Mouse (Mus musculus) hindbrain, embryonic 15.5 days (tissue): ENCODE measurements around the gene Runx1. TPM values are rescaled to one million over a fixed set of nuclear protein-coding genes. Genes with fewer than 3 reads are reported as not detected.

Experiments
- ATAC-seq: fragments of 200-750 bp; cut with Nextera tagmentation; 2 replicates; pipeline ENCODE4 v1.8.0; 2017; ENCODE audit warnings: low read depth, moderate number of reproducible peaks, moderate TSS enrichment; ENCODE audit not compliant: low FRiP score
- H3K27ac ChIP-seq: fragments of 300-500 bp; sonication (generic); replicated peaks from 2 replicates; pipeline ENCODE4 v1.5.1; 2015; ENCODE audit warnings: mild to moderate bottlenecking, inconsistent platforms
- H3K27me3 ChIP-seq: fragments of 300-500 bp; sonication (generic); 2 replicates; pipeline ENCODE4 v1.6.1; 2015; ENCODE audit warnings: control low read depth, inconsistent platforms
- H3K36me3 ChIP-seq: fragments of 300-500 bp; sonication (generic); 2 replicates; pipeline ENCODE4 v1.6.1; 2015; ENCODE audit warnings: control low read depth, inconsistent platforms
- H3K4me1 ChIP-seq: fragments of 300-500 bp; sonication (generic); replicated peaks from 2 replicates; pipeline ENCODE4 v1.6.1; 2015; ENCODE audit warnings: control low read depth, inconsistent platforms
- H3K4me2 ChIP-seq: fragments of 300-500 bp; sonication (generic); 2 replicates; pipeline ENCODE4 v1.6.1; 2015; ENCODE audit warnings: moderate library complexity, mild to moderate bottlenecking, inconsistent platforms
- H3K4me3 ChIP-seq: fragments of 300-500 bp; sonication (generic); 2 replicates; pipeline ENCODE4 v1.5.1; 2015; ENCODE audit warnings: mild to moderate bottlenecking, inconsistent platforms
- H3K9ac ChIP-seq: fragments of 300-500 bp; sonication (generic); 2 replicates; pipeline ENCODE4 v1.6.1; 2015; ENCODE audit warnings: inconsistent platforms
- H3K9me3 ChIP-seq: fragments of 300-500 bp; sonication (generic); 2 replicates; pipeline ENCODE4 v1.6.1; 2016; ENCODE audit warnings: control low read depth, inconsistent platforms
- WGBS: fragments of 180-500 bp; shearing (Covaris S2); methylation state at CpG from one replicate; pipeline ENCODE4 v1.1.7; 2015; 5-methylcytosine and 5-hydroxymethylcytosine counted together
- polyA plus RNA-seq: library from polyadenylated mRNA; unstranded; fragments of >200 nt; fragmentation: Nextera tagmentation; extraction: Ambion mirVana; gene quantifications from 2 replicates; pipeline ENCODE4 v1.2.1, GENCODE M21; 2015

The Runx1 gene
- polyA plus RNA-seq, 1 experiment from 2014 or later, result 1.1 TPM

DNA sequence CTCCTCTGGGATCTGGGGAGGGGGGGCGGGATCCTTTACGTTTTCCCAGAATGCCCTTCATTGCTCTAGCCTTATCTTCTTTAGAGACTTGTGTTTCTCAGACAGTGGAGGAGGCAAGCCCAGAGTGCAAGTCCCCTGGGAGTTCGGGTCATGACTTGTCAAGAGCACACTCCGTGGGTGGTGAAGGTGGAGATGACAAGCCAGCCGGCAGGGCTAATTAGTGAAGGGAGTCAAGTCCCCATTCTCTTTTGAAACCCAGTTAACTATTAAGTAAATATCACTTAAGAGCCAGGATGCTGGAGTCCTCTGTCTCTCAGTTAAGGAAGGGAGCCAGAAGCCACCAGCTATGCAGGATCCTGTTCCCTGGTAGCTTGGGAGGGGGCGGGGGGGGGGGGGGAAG is 194.3 kb downstream of the Runx1 start:
- 25% methylated on average over 6 of the region's 6 CpGs for WGBS
- no peaks in the 10 kb centered on the region for H3K9me3 ChIP-seq
- H3K27ac ChIP-seq, result no peak overlapping the region
- no peak overlapping the region for H3K4me3 ChIP-seq
- H3K4me1 ChIP-seq, result 0 out of 2 replicates have a peak, but pooled peaks cover 4% of the 10 kb centered on the region
- no peaks in the 10 kb centered on the region for H3K27me3 ChIP-seq
- H3K9ac ChIP-seq, result no peak overlapping the region
- ATAC-seq, result no peak
- no peaks in the 10 kb centered on the region for H3K36me3 ChIP-seq
- no peak overlapping the region for H3K4me2 ChIP-seq

DNA sequence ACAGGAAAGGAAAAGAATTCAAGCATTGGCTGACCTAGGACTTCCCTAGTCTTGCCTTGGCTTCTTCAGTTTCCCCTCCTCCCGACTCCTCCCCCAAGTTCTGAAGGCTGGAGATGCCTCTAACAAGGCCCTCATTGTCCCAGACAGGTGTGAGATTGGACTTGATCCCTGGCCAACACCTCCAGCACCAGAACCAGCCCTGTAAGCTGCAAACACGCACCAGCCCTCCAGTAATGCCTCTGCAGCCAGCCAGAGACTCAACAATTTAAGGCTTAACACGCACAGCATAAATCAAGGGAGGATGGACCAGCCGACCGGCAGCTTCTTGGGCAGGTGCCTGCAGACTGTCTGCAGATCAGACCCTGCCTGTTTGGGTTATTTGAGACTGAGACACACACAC is 195.0 kb downstream of the Runx1 start:
- WGBS, result 68% methylated on average over 5 of the region's 5 CpGs
- Histone ChIP-seq H3K4me2 (no peak overlapping the region), H3K4me1 (0 out of 2 replicates have a peak, but pooled peaks cover 4% of the 10 kb centered on the region), H3K4me3 (no peak overlapping the region), H3K9ac (no peak overlapping the region), H3K9me3 (no peaks in the 10 kb centered on the region), H3K27me3 (no peaks in the 10 kb centered on the region), H3K27ac (no peak overlapping the region), H3K36me3 (no peaks in the 10 kb centered on the region)
- no peak for ATAC-seq

DNA sequence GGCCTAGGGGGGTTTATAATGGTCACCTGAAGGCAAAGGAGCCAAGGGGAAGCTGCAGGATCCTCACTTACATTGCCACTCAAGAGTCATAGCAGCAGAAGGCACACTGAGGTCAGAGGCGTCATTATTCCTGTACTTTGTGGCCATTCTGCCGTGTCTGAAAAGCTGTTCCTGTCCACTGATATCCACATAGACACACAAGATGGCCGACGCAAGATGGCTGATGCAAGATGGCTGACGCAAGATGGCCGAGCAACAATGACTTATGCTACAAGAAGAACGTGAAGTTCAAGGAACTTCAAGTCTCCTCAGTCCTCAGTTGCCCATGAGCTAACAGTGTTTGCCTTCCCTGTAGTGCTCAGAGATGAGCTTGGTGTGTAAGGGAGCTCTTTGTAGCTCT is 196.1 kb downstream of the Runx1 start:
- Histone ChIP-seq H3K27ac (no peak overlapping the region), H3K4me2 (no peak overlapping the region), H3K27me3 (no peaks in the 10 kb centered on the region), H3K9me3 (no peaks in the 10 kb centered on the region), H3K36me3 (no peaks in the 10 kb centered on the region), H3K4me1 (0 out of 2 replicates have a peak, but pooled peaks cover 4% of the 10 kb centered on the region), H3K4me3 (no peak overlapping the region), H3K9ac (no peak overlapping the region)
- ATAC-seq, result no peak
- WGBS, result 95% methylated on average over 7 of the region's 7 CpGs

DNA sequence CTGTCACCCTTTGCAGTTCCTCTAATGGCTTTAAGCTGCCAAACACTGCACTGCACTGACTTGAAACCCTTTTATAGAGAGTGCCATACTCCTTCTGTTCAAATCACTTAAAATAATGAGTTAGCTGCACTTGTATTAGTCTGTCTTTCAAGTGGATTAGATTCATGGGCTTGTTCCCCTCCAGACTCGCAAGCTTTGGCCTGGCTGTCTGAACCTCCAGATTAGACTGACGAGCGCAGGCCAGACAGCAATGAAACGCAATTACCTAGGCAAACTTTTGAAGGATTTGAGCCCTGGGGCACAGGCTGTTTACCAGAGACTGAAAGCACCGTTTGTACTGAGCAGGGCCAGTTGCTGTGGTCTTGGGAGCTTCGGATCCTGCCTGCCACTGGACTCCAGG is 198.7 kb downstream of the Runx1 start:
- 0 out of 2 replicates have a peak, but pooled peaks cover 3% of the 10 kb centered on the region for H3K4me1 ChIP-seq
- no peak overlapping the region for H3K9ac ChIP-seq
- 48% methylated on average over 6 of the region's 6 CpGs for WGBS
- no peak overlapping the region for H3K4me2 ChIP-seq
- no peaks in the 10 kb centered on the region for H3K36me3 ChIP-seq
- H3K4me3 ChIP-seq, result no peak overlapping the region
- no peaks in the 10 kb centered on the region for H3K9me3 ChIP-seq
- ATAC-seq, result no peak
- no peak overlapping the region for H3K27ac ChIP-seq
- no peaks in the 10 kb centered on the region for H3K27me3 ChIP-seq

DNA sequence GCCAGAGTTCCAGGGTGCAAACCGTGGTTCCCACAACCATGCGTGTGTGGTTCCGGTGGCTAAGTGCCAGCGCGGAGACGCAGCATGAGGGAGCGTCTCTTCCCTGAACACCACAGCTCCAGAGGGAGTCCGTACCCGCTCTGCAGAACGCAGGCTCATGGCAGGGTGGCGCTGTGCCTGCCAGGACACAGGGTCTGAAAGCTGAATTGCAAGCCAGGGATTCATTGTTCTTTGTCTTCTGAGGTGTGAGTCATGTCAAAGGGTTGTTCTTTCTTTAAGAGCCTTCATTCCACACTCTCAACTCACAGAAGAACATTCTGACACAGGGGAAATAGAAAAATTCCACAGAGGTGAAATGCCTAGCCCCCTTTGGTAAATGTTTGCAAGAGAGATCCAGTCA is 202.0 kb downstream of the Runx1 start:
- H3K9me3 ChIP-seq, result no peaks in the 10 kb centered on the region
- no peak overlapping the region for H3K27ac ChIP-seq
- H3K4me3 ChIP-seq, result no peak overlapping the region
- no peak overlapping the region for H3K4me2 ChIP-seq
- no peak overlapping the region for H3K9ac ChIP-seq
- WGBS, result 79% methylated on average over 11 of the region's 11 CpGs
- no peaks in the 10 kb centered on the region for H3K36me3 ChIP-seq
- no peaks in the 10 kb centered on the region for H3K27me3 ChIP-seq
- ATAC-seq, result no peak
- no peaks in the 10 kb centered on the region for H3K4me1 ChIP-seq

DNA sequence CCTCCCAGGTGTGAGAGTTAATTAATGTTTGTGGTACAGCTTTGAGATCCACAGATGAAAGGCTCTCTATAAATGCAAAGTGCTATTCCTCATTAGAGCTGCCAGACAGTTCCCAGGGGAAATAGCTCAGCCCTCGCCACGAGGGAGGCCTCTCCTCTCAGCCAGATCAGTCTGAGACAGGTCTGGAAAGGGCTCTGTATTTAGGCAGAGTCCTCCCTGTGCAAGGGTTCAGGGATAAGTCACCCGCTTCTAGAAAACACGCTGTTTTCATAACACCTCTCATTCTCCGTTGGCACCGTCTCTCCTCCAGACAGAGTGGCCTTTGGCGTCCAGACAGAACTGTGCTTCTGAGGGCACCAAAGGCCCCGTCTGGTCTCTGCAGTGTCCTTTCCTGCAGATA is 204.1 kb downstream of the Runx1 start:
- WGBS, result 67% methylated on average over 8 of the region's 8 CpGs
- no peaks in the 10 kb centered on the region for H3K4me1 ChIP-seq
- no peaks in the 10 kb centered on the region for H3K36me3 ChIP-seq
- no peak overlapping the region for H3K27ac ChIP-seq
- no peak overlapping the region for H3K4me3 ChIP-seq
- H3K9me3 ChIP-seq, result no peaks in the 10 kb centered on the region
- no peak overlapping the region for H3K4me2 ChIP-seq
- no peaks in the 10 kb centered on the region for H3K27me3 ChIP-seq
- no peak overlapping the region for H3K9ac ChIP-seq
- ATAC-seq, result no peak

DNA sequence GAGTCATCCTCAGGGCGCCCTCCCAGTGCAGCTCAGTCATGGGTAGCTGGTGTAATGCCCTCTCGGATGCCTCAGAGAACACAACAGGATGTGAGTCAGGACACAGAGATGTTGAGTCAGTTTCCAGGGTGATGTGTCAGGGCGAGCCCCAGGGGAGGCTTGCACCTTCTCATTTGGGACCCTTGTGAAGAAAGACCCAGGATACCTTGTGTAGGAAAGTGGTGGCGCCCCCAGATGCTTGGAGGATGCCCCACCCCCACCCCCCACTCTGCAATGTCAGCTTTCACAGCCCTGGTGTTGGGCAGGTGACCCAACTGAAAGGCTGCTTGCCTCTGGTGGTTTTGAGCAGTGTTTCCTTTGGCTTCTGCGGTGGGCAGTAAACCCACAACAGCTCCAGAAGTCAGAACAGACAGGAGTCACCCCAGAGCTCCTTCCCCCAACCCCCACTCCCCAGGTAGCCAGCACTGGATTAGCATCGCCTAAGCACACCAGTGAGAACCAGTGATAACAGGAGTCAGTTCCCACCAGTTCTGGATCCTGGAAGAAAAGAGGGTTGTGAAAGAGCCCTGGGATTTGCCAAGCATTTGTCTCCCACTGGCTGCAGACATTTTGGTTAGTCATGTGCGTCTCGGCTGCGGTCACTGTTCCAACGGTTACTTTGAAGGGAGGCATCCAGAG is 205.0 kb downstream of the Runx1 start:
- Histone ChIP-seq H3K9me3 (no peaks in the 10 kb centered on the region), H3K36me3 (no peaks in the 10 kb centered on the region), H3K4me1 (no peaks in the 10 kb centered on the region), H3K4me2 (no peak overlapping the region), H3K27ac (no peak overlapping the region), H3K9ac (no peak overlapping the region), H3K4me3 (no peak overlapping the region), H3K27me3 (no peaks in the 10 kb centered on the region)
- 67% methylated on average over 10 of the region's 10 CpGs for whole genome bisulfite sequencing
- no peak for ATAC-seq

DNA sequence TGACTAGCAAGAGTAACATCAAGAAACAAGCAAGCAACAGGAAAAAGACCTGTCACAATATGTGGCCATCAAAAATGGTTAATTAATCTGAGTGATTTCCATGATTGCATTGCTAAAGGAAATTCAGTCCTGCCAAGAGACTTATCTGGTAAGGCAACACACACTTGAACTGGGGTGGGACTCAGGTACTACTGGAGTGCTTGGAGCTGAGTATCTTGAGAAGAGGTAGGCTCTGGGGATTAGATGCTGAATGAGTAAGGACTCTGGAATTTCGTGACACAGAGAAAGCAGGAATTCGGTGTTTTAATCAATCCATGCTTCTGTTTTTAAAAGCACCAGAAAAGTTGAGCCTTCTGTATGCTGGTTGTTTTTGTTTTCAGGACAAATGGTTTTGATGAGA is 209.1 kb downstream of the Runx1 start:
- no peak overlapping the region for H3K4me2 ChIP-seq
- H3K4me1 ChIP-seq, result no peaks in the 10 kb centered on the region
- WGBS, result 98% methylated on average over 2 of the region's 2 CpGs
- no peak overlapping the region for H3K4me3 ChIP-seq
- H3K27me3 ChIP-seq, result 0 out of 2 replicates have a peak, but pooled peaks cover 3% of the 10 kb centered on the region
- H3K9ac ChIP-seq, result no peak overlapping the region
- no peak overlapping the region for H3K27ac ChIP-seq
- H3K36me3 ChIP-seq, result no peaks in the 10 kb centered on the region
- no peak for ATAC-seq
- H3K9me3 ChIP-seq, result no peaks in the 10 kb centered on the region

DNA sequence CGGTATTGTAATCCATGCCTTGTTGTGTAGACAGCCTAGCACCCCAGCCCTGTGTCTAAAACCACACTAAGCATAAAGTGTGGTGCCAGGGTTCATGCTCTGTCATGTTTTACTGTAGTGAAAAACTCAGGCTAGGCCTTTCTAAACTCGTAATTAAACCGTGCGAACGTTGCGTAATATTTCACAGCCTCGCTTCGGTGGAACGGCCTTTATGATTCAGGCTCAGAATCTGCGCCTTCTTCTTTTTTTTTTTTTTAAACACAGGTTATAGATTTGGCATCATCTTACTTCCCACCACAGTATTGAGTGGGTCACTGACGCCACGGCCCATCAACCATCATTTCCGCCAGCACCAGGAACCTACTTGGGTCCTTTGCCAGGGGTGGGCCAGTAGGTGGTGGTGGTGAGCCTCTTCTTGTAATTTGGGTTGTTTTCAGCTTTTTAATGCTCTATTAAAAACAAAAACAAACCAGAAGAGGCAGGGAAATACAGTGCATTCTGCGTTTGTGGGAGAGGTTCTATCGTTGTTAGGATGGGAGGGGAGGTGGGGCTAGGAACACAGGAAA is 210.6 kb downstream of the Runx1 start:
- 93% methylated on average over 15 of the region's 15 CpGs for WGBS
- no peak for ATAC-seq
- Histone ChIP-seq H3K4me2 (no peak overlapping the region), H3K4me1 (peaks cover 6% of the 10 kb centered on the region), H3K36me3 (no peaks in the 10 kb centered on the region), H3K27ac (no peak overlapping the region), H3K27me3 (0 out of 2 replicates have a peak, but pooled peaks cover 3% of the 10 kb centered on the region), H3K9me3 (no peaks in the 10 kb centered on the region), H3K4me3 (no peak overlapping the region), H3K9ac (no peak overlapping the region)

DNA sequence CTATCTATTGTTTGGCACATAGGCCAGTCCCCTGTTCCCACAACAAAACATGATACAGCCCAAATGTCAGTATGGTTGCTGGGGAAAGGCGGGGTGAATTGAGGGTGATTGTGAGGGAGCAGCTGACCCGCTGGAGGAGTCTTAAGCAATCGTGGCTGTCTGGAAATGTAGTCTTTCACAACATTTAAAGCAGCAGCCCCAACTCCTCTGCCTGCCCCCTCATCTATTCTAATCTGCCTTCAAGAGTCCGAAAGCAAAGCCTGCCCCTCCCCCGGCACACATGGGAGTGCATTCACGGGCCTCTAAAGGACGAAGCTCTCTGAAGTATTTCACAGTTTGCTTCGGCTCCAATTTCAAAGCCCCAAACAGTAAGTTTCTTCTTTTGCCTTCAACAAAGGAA is 213.4 kb downstream of the Runx1 start:
- H3K9ac ChIP-seq, result no peak overlapping the region
- no peaks in the 10 kb centered on the region for H3K36me3 ChIP-seq
- no peak for ATAC-seq
- WGBS, result 35% methylated on average over 8 of the region's 8 CpGs
- no peak overlapping the region for H3K4me2 ChIP-seq
- 0 out of 2 replicates have a peak, but pooled peaks cover 3% of the 10 kb centered on the region for H3K27me3 ChIP-seq
- H3K9me3 ChIP-seq, result no peaks in the 10 kb centered on the region
- no peak overlapping the region for H3K27ac ChIP-seq
- no peak overlapping the region for H3K4me3 ChIP-seq
- H3K4me1 ChIP-seq, result peaks cover 17% of the 10 kb centered on the region

DNA sequence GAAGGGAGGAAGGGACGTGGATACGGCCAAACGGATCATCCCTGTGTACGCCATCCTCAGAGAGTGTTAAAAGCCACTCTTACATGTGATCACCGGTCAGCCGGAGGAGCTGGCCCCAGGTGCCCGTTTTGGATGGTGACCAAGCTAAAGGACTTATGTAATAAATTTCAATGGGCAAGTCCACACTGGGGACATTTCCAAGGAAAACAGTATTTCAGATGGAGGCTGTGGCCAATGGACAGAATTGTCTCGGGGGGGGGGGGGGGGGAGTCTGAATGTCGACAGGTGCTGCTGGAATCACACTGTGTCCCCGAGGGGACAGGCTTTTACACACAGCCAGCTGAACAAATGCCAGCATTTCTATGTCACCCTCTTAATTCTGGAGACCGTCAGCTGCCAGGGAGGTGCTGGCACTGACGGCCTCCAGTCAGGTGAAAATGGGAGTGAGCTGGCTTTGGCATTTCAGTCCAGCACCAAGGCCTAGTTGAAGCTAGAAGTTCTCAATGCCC is 214.3 kb downstream of the Runx1 start:
- 67% methylated on average over 12 of the region's 12 CpGs for WGBS
- no peaks in the 10 kb centered on the region for H3K36me3 ChIP-seq

DNA sequence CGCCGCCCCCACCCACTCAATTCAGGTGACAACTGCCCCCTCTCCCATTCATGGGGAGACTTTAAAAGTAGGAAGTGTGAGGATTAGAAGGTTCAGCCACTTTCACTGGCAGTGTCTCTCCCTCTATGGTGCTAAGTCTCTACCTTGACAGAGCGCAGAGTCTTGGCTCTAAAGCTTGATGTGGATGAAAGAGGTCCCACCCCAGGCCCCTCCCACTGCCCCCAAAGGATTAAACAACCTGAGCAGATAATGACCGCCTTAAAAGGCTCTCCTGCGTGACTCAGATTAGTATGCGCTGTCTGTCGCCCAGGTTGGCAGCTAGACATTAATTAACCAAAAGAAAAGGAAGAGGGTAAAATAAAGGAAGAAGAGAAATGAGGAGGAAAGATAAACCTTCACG is 215.5 kb downstream of the Runx1 start:
- Histone ChIP-seq H3K9me3 (no peaks in the 10 kb centered on the region), H3K4me3 (no peak overlapping the region), H3K36me3 (no peaks in the 10 kb centered on the region), H3K9ac (no peak overlapping the region), H3K27me3 (peaks cover 14% of the 10 kb centered on the region; the same call in 1 of the 2 replicates), H3K4me1 (peaks cover 22% of the 10 kb centered on the region), H3K4me2 (no peak overlapping the region), H3K27ac (no peak overlapping the region)
- 48% methylated on average over 8 of the region's 8 CpGs for WGBS
- no peak for ATAC-seq

More for the DNA sequence above, 214.3 kb downstream of the Runx1 start:
- H3K4me1 ChIP-seq, result peaks cover 17% of the 10 kb centered on the region
- no peaks in the 10 kb centered on the region for H3K9me3 ChIP-seq
- H3K27me3 ChIP-seq, result peaks cover 8% of the 10 kb centered on the region; the same call in 1 of the 2 replicates
- no peak overlapping the region for H3K4me2 ChIP-seq
- no peak overlapping the region for H3K27ac ChIP-seq
- ATAC-seq, result no peak
- no peak overlapping the region for H3K4me3 ChIP-seq
- H3K9ac ChIP-seq, result no peak overlapping the region
